Mouse (Mus musculus): Measurements from ENCODE around the gene Plin5. TPM values are rescaled to one million over a fixed set of nuclear protein-coding genes. Genes with fewer than 3 reads are reported as not detected.

Gene Plin5
- total RNA-seq, 1 experiment = 1.4 TPM

- no peak overlapping the region for H3K27ac ChIP-seq (ENCODE audit: insufficient read depth, low read depth, low read length, poor library complexity, severe bottlenecking)
- DNase-seq (ENCODE audit: low read depth, low spot score) = no peak
- H3K36me3 ChIP-seq (ENCODE audit: control insufficient read depth, insufficient read depth, low read length, poor library complexity, severe bottlenecking) = peaks cover 46% of the 10 kb centered on the region
- H3K4me1 ChIP-seq (ENCODE audit: control insufficient read depth in 2 of 2, insufficient read depth in 2 of 2, low read length in 2 of 2, poor library complexity in 1 of 2) = no peaks in the 10 kb centered on the region
- TF ChIP-seq CHD2 (IDR thresholded peaks at IDR 0.05; ENCODE audit: low read depth, low read length) (no peak), ZC3H11A (IDR thresholded peaks at IDR 0.05; ENCODE audit: borderline replicate concordance, low read depth, low read length) (no peak), HCFC1 (IDR thresholded peaks at IDR 0.05; ENCODE audit: borderline replicate concordance, insufficient read depth, low read length) (no peak), MAFK (IDR thresholded peaks at IDR 0.05; ENCODE audit: insufficient read depth, low read depth, low read length) (no peak), ZNF384 (IDR thresholded peaks at IDR 0.05; ENCODE audit: low read depth, low read length) (no peak)
- no peak overlapping the region for H3K4me3 ChIP-seq (ENCODE audit: insufficient read depth in 1 of 2, low read depth in 1 of 2, low read length in 2 of 2, poor library complexity in 1 of 2, severe bottlenecking in 1 of 2)
- H3K9ac ChIP-seq (ENCODE audit: insufficient read depth, low read depth, low read length, poor library complexity, severe bottlenecking) = no peak overlapping the region
- no peaks in the 10 kb centered on the region for H3K9me3 ChIP-seq (ENCODE audit: control insufficient read depth, insufficient read depth, low read depth, low read length)
- in situ Hi-C loops (cut with MboI; ENCODE audit: low sequenced_read_pairs in 2 of 2, unreplicated experiment in 2 of 2) = no loop called here
These were observed 13.7 kb downstream of the Plin5 start for GRCm38 (mm10) chr17:56103465-56104285.

DNA sequence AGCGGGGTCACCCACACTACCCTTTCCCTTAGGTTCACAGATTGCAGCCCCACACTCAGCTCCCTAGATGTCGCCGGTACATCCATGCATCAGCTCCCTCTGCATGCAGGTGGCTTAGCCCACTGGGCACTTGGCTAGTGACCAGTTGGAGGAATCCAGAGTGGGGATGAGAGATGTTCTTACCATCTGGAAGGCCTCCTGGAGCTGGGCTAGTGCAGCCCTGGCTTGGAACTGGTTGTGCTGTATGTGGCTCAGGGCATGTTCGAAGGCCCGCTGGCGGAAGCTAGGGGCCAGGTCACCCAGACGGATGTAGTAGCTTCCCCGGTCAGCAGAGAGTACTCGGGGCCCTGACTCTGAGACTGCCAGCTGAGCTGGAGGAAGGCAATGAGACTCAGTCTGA lies 14.5 kb downstream of the Plin5 start:
- no peaks in the 10 kb centered on the region for H3K4me1 ChIP-seq (ENCODE audit: control insufficient read depth in 2 of 2, insufficient read depth in 2 of 2, low read length in 2 of 2, poor library complexity in 1 of 2)
- no peak overlapping the region for H3K4me3 ChIP-seq (ENCODE audit: insufficient read depth in 1 of 2, low read depth in 1 of 2, low read length in 2 of 2, poor library complexity in 1 of 2, severe bottlenecking in 1 of 2)
- no peak overlapping the region for H3K27ac ChIP-seq (ENCODE audit: insufficient read depth, low read depth, low read length, poor library complexity, severe bottlenecking)
- in situ Hi-C loops (cut with MboI; ENCODE audit: low sequenced_read_pairs in 2 of 2, unreplicated experiment in 2 of 2) = no loop called here
- H3K36me3 ChIP-seq (ENCODE audit: control insufficient read depth, insufficient read depth, low read length, poor library complexity, severe bottlenecking) = peaks cover 54% of the 10 kb centered on the region
- no peaks in the 10 kb centered on the region for H3K9me3 ChIP-seq (ENCODE audit: control insufficient read depth, insufficient read depth, low read depth, low read length)
- no peak for DNase-seq (ENCODE audit: low read depth, low spot score)
- no peak for TF ChIP-seq MAFK (IDR thresholded peaks at IDR 0.05; ENCODE audit: insufficient read depth, low read depth, low read length)
- no peak for TF ChIP-seq CHD2 (IDR thresholded peaks at IDR 0.05; ENCODE audit: low read depth, low read length)
- TF ChIP-seq ZNF384 (IDR thresholded peaks at IDR 0.05; ENCODE audit: low read depth, low read length) = no peak
- no peak overlapping the region for H3K9ac ChIP-seq (ENCODE audit: insufficient read depth, low read depth, low read length, poor library complexity, severe bottlenecking)

DNA sequence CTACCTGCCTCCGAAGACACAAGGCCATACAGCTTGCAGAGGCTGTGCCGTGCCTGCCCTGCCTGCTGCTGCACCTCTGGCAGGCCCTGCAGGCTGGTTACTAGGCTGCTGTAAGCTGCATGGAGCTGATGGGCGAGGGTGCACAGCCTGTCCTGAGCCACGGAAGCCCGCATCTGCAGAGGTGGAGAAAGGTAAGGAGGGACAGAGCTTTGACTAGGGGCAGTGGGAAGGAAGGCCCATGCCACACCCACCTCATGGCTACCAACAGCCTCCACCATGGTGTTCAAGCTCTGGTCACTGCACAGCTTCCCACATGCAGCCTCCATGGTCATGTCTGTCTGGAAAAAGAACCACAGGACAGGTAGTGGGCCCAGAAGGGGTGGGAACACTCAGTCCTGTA lies 15.2 kb downstream of the Plin5 start:
- in situ Hi-C loops (cut with MboI; ENCODE audit: low sequenced_read_pairs in 2 of 2, unreplicated experiment in 2 of 2) = no loop called here
- no peak for TF ChIP-seq CHD2 (IDR thresholded peaks at IDR 0.05; ENCODE audit: low read depth, low read length)
- TF ChIP-seq ZNF384 (IDR thresholded peaks at IDR 0.05; ENCODE audit: low read depth, low read length) = no peak
- no peak for TF ChIP-seq ZC3H11A (IDR thresholded peaks at IDR 0.05; ENCODE audit: borderline replicate concordance, low read depth, low read length)
- TF ChIP-seq HCFC1 (IDR thresholded peaks at IDR 0.05; ENCODE audit: borderline replicate concordance, insufficient read depth, low read length) = no peak
- no peak for TF ChIP-seq MAFK (IDR thresholded peaks at IDR 0.05; ENCODE audit: insufficient read depth, low read depth, low read length)
- H3K9ac ChIP-seq (ENCODE audit: insufficient read depth, low read depth, low read length, poor library complexity, severe bottlenecking) = no peak overlapping the region
- H3K4me3 ChIP-seq (ENCODE audit: insufficient read depth in 1 of 2, low read depth in 1 of 2, low read length in 2 of 2, poor library complexity in 1 of 2, severe bottlenecking in 1 of 2) = no peak overlapping the region
- peaks cover 62% of the 10 kb centered on the region for H3K36me3 ChIP-seq (ENCODE audit: control insufficient read depth, insufficient read depth, low read length, poor library complexity, severe bottlenecking)
- H3K27ac ChIP-seq (ENCODE audit: insufficient read depth, low read depth, low read length, poor library complexity, severe bottlenecking) = no peak overlapping the region
- no peaks in the 10 kb centered on the region for H3K9me3 ChIP-seq (ENCODE audit: control insufficient read depth, insufficient read depth, low read depth, low read length)
- no peak for DNase-seq (ENCODE audit: low read depth, low spot score)
- no peaks in the 10 kb centered on the region for H3K4me1 ChIP-seq (ENCODE audit: control insufficient read depth in 2 of 2, insufficient read depth in 2 of 2, low read length in 2 of 2, poor library complexity in 1 of 2)

GRCm38 (mm10) chr17:56100811-56101210 lies 16.6 kb downstream of the Plin5 start:
- Histone ChIP-seq H3K27ac (ENCODE audit: insufficient read depth, low read depth, low read length, poor library complexity, severe bottlenecking) (no peak overlapping the region), H3K4me3 (ENCODE audit: insufficient read depth in 1 of 2, low read depth in 1 of 2, low read length in 2 of 2, poor library complexity in 1 of 2, severe bottlenecking in 1 of 2) (no peak overlapping the region), H3K9ac (ENCODE audit: insufficient read depth, low read depth, low read length, poor library complexity, severe bottlenecking) (no peak overlapping the region), H3K4me1 (ENCODE audit: control insufficient read depth in 2 of 2, insufficient read depth in 2 of 2, low read length in 2 of 2, poor library complexity in 1 of 2) (no peaks in the 10 kb centered on the region), H3K36me3 (ENCODE audit: control insufficient read depth, insufficient read depth, low read length, poor library complexity, severe bottlenecking) (peaks cover 75% of the 10 kb centered on the region), H3K9me3 (ENCODE audit: control insufficient read depth, insufficient read depth, low read depth, low read length) (no peaks in the 10 kb centered on the region)
- in situ Hi-C loops (cut with MboI; ENCODE audit: low sequenced_read_pairs in 2 of 2, unreplicated experiment in 2 of 2) = no loop called here
- TF ChIP-seq MAFK (IDR thresholded peaks at IDR 0.05; ENCODE audit: insufficient read depth, low read depth, low read length) = no peak
- TF ChIP-seq CHD2 (IDR thresholded peaks at IDR 0.05; ENCODE audit: low read depth, low read length) = no peak
- no peak for DNase-seq (ENCODE audit: low read depth, low spot score)

Data from ES-E14 (cell line).